Mouse (Mus musculus) forebrain, embryonic 14.5 days (tissue): ENCODE data around the gene Plekho1. TPM values are rescaled to one million over a fixed set of nuclear protein-coding genes. Genes with fewer than 3 reads are reported as not detected.

ENCODE experiments used
- ATAC-seq: fragments of 200-750 bp; cut with Nextera tagmentation; 2 replicates; pipeline ENCODE4 v1.8.0; 2017; ENCODE audit warnings: mild to moderate bottlenecking, moderate library complexity
- DNase-seq: peaks from one replicate; pipeline ENCODE4 v3.0.0-alpha.2; 2015; ENCODE audit warnings: low spot score
- H3K27ac ChIP-seq: fragments of 300-500 bp; sonication (generic); 2 replicates; pipeline ENCODE4 v1.5.1; 2014; ENCODE audit warnings: low read depth, mild to moderate bottlenecking, control low read depth, low read length, moderate library complexity
- H3K27me3 ChIP-seq: fragments of 300-500 bp; sonication (generic); replicated peaks from 2 replicates; pipeline ENCODE4 v1.6.1; 2014; ENCODE audit warnings: low read length, control low read depth, mixed read lengths; ENCODE audit not compliant: control insufficient read depth, insufficient read depth
- H3K36me3 ChIP-seq: fragments of 300-500 bp; sonication (generic); 2 replicates; pipeline ENCODE4 v1.6.1; 2014; ENCODE audit warnings: low read length, control low read depth; ENCODE audit not compliant: control insufficient read depth, insufficient read depth
- H3K4me1 ChIP-seq: fragments of 300-500 bp; sonication (generic); 2 replicates; pipeline ENCODE4 v1.6.1; 2014; ENCODE audit warnings: antibody characterized with exemption, low read length, control low read depth; ENCODE audit not compliant: control insufficient read depth, insufficient read depth
- H3K4me2 ChIP-seq: fragments of 300-500 bp; sonication (generic); 2 replicates; pipeline ENCODE4 v1.6.1; 2014; ENCODE audit warnings: mild to moderate bottlenecking, control low read depth, low read length
- H3K4me3 ChIP-seq: fragments of 300-500 bp; sonication (generic); 2 replicates; pipeline ENCODE4 v1.5.1; 2014; ENCODE audit warnings: low read depth, low read length, control low read depth
- H3K9ac ChIP-seq: fragments of 300-500 bp; sonication (generic); 2 replicates; pipeline ENCODE4 v1.6.1; 2014; ENCODE audit warnings: mild to moderate bottlenecking, low read length, control low read depth, moderate library complexity
- H3K9me3 ChIP-seq: fragments of 300-500 bp; sonication (generic); replicated peaks from 2 replicates; pipeline ENCODE4 v1.6.1; 2016; ENCODE audit warnings: low read length, control low read depth, mixed read lengths; ENCODE audit not compliant: control insufficient read depth
- WGBS: fragments of 180-500 bp; shearing (Covaris S2); extraction: QIAGEN DNeasy Blood & Tissue Kit; methylation state at CpG from one replicate; pipeline ENCODE4 v1.1.7; 2014; 5-methylcytosine and 5-hydroxymethylcytosine counted together
- polyA plus RNA-seq: library from polyadenylated mRNA; unstranded; fragments of >200 nt; fragmentation: Nextera tagmentation; extraction: Ambion mirVana; gene quantifications from 2 replicates; pipeline ENCODE4 v1.2.1, GENCODE M21; 2014

Plekho1 gene
- polyA plus RNA-seq, 1 experiment from 2014 or later: 67.4 TPM

- ATAC-seq (no peak), DNase-seq (no peak)
- no peaks in the 10 kb centered on the region for H3K9me3 ChIP-seq
- no peak overlapping the region for H3K27ac ChIP-seq
- 86% methylated on average over 5 of the region's 5 CpGs for WGBS
- H3K36me3 ChIP-seq: peaks cover 6% of the 10 kb centered on the region; the same call in 1 of the 2 replicates
- no peak overlapping the region for H3K9ac ChIP-seq
- H3K27me3 ChIP-seq: no peaks in the 10 kb centered on the region
- H3K4me2 ChIP-seq: no peak overlapping the region
- H3K4me1 ChIP-seq: no peaks in the 10 kb centered on the region
- no peak overlapping the region for H3K4me3 ChIP-seq
These were observed 21.7 kb upstream of the Plekho1 start for GRCm38 (mm10) chr3:96017461-96017860.

DNA sequence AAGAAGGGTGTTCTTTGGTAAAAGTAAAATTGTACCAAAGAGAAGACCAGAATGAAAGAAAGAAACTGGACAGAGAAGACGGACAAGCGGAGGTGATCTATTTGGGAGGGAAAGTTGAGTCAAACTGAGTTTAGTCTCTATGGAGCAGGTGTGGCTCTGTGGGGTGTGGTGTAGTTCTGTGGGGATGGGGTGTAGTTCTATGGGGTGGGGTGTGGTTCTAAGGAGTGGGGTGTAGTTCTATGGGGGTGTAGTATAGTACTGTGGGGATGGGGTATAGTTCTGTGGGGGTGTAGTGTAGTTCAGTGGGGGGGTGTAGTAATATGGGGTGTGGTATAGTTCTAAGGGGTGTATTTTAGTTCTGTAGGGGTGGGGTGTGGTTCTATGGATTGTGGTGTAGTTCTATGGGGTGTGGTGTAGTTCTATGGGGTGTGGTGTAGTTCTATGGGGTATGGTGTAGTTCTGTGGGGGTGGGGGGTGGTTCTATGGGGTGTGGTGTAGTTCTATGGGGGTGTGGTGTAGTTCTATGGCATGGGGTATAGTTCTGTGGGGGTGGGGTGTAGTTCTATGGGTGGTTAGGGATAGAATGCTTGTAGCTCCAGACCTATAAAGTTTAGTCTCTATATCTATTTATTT lies 20.6 kb upstream of the Plekho1 start:
- ATAC-seq: no peak
- Histone ChIP-seq H3K9me3 (no peaks in the 10 kb centered on the region), H3K27me3 (no peaks in the 10 kb centered on the region), H3K4me1 (no peaks in the 10 kb centered on the region), H3K36me3 (peaks cover 6% of the 10 kb centered on the region; the same call in 1 of the 2 replicates), H3K4me3 (no peak overlapping the region), H3K27ac (no peak overlapping the region), H3K4me2 (no peak overlapping the region), H3K9ac (no peak overlapping the region)
- no peak for DNase-seq
- whole genome bisulfite sequencing: 94% methylated on average over 2 of the region's 2 CpGs

GRCm38 (mm10) chr3:96015681-96016080 lies 19.9 kb upstream of the Plekho1 start:
- ATAC-seq (no peak), DNase-seq (no peak)
- peaks cover 6% of the 10 kb centered on the region; the same call in 1 of the 2 replicates for H3K36me3 ChIP-seq
- H3K27me3 ChIP-seq: no peaks in the 10 kb centered on the region
- no peak overlapping the region for H3K4me3 ChIP-seq
- H3K9me3 ChIP-seq: no peaks in the 10 kb centered on the region
- no peak overlapping the region for H3K4me2 ChIP-seq
- H3K4me1 ChIP-seq: no peaks in the 10 kb centered on the region
- no peak overlapping the region for H3K9ac ChIP-seq
- WGBS: 93% methylated on average over 2 of the region's 2 CpGs
- no peak overlapping the region for H3K27ac ChIP-seq

- Histone ChIP-seq H3K4me2 (no peak overlapping the region), H3K4me1 (no peaks in the 10 kb centered on the region), H3K27me3 (no peaks in the 10 kb centered on the region), H3K27ac (no peak overlapping the region), H3K9ac (no peak overlapping the region), H3K4me3 (no peak overlapping the region), H3K9me3 (no peaks in the 10 kb centered on the region), H3K36me3 (no peaks in the 10 kb centered on the region)
- ATAC-seq (no peak), DNase-seq (no peak)
- WGBS: 35% methylated on average over 5 of the region's 5 CpGs
These were observed 17.0 kb upstream of the Plekho1 start for GRCm38 (mm10) chr3:96012805-96013204.

DNA sequence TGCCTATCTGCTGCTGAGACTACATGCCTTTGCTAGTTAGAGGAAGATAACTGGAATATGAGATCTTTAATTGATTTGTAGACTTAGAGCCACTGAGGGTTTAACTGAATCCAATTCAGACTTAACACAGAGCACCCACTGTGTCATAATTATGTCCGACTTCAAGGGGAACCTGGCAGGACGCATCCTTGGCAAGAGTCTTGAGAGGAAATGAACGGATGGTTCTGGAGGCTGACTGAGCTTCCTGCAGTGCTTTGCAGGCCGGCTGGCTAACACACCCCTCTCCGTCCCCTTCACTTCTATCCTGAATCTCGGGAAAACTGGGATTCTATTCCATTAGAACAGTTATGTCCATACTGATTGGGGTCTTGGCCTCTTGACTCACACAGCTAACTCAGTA lies 12.7 kb upstream of the Plekho1 start:
- DNase-seq: no peak
- no peak for ATAC-seq
- 77% methylated on average over 6 of the region's 6 CpGs for WGBS

DNA sequence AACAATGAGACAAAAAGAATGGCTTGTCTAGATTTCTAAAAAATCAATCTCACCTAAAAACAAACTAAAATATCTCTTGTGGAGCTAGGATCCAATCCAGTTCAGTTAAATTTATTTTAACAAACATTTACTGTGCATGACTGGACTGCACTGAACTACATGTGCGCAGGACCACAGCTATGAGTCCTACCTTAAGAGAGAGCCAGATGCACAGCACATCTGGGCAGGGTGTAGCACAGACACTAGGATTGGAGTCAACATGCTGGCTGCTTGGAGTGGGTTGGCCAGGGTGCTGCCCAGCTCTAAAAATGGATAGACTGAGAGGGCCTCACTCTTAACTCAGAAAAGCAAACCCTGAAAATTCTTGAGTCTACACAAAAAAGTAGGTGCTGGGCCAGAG lies 5.8 kb upstream of the Plekho1 start:
- Histone ChIP-seq H3K27ac (no peak overlapping the region), H3K9ac (no peak overlapping the region), H3K27me3 (no peaks in the 10 kb centered on the region), H3K36me3 (no peaks in the 10 kb centered on the region), H3K4me2 (no peak overlapping the region), H3K9me3 (no peaks in the 10 kb centered on the region), H3K4me3 (no peak overlapping the region), H3K4me1 (peaks cover 15% of the 10 kb centered on the region)
- no peak for DNase-seq
- ATAC-seq: no peak
- WGBS: 97% methylated on average over 1 of the region's 1 CpGs

More for the DNA sequence above, 12.7 kb upstream of the Plekho1 start:
- no peaks in the 10 kb centered on the region for H3K9me3 ChIP-seq
- no peak overlapping the region for H3K27ac ChIP-seq
- no peaks in the 10 kb centered on the region for H3K4me1 ChIP-seq
- no peak overlapping the region for H3K4me3 ChIP-seq
- H3K4me2 ChIP-seq: no peak overlapping the region
- no peak overlapping the region for H3K9ac ChIP-seq
- no peaks in the 10 kb centered on the region for H3K27me3 ChIP-seq
- no peaks in the 10 kb centered on the region for H3K36me3 ChIP-seq

DNA sequence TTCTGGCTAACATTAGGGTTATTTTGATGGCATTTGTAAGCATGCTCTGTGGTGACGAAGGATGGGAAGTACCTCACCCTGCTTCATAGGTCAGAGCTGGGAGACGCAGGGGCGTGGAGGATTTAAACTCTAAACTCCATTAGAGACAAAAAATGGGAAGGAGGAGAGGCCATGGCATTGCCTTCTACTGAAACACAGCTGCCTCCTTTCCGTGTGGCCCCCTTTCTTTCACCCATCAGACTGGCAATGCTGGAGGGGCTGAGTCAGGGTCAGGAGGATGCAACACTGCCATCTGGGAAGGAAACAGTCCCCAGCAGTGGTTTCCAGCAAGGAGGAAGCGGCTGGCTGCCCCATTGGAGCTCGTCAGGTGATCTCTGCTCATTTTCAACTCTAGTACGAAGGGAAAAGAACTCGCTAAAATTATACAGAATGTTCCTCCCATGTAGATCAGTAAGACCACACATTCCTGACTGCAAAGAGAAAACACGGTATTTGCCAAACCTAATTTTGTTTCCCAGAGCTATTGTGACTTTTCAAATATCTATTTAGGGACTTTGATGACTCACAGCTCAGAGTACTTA lies 5.2 kb upstream of the Plekho1 start:
- no peak for DNase-seq
- no peaks in the 10 kb centered on the region for H3K36me3 ChIP-seq
- no peak overlapping the region for H3K4me3 ChIP-seq
- H3K9me3 ChIP-seq: no peaks in the 10 kb centered on the region
- H3K4me2 ChIP-seq: no peak overlapping the region
- H3K9ac ChIP-seq: no peak overlapping the region
- WGBS: 75% methylated on average over 9 of the region's 9 CpGs
- ATAC-seq: no peak
- H3K27me3 ChIP-seq: no peaks in the 10 kb centered on the region
- H3K27ac ChIP-seq: no peak overlapping the region
- peaks cover 16% of the 10 kb centered on the region for H3K4me1 ChIP-seq

- no peak overlapping the region for H3K27ac ChIP-seq
- no peaks in the 10 kb centered on the region for H3K9me3 ChIP-seq
- H3K4me2 ChIP-seq: no peak overlapping the region
- no peak overlapping the region for H3K9ac ChIP-seq
- no peaks in the 10 kb centered on the region for H3K27me3 ChIP-seq
- H3K36me3 ChIP-seq: no peaks in the 10 kb centered on the region
- peaks cover 16% of the 10 kb centered on the region for H3K4me1 ChIP-seq
- WGBS: 82% methylated on average over 14 of the region's 14 CpGs
- H3K4me3 ChIP-seq: no peak overlapping the region
- no peak for DNase-seq
- ATAC-seq: no peak
These were observed 4.4 kb upstream of the Plekho1 start for GRCm38 (mm10) chr3:96000080-96000632.
